Mouse (Mus musculus): ENCODE results near the gene Olfr963.

DNA sequence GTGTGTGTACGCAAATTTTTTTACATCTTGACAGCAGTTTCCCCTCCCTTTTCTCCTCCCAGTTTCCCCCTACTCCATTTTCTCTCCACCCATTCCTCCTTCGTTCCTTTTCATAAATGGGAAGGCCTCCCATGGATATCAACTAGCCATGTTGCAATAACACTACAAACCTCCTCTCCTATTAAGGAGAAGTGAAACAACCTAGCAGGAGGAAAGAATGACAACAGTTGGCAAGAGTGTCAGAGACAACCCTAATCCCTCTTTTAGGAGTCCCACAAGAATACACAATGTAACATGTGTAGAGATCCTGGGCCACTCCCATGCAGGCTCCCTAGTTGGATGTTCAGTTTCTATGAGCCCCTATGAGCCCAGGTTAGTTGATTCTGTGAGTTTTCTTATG, 7.8 kb downstream of the Olfr963 start:
- no peak for TF ChIP-seq MAFK (IDR thresholded peaks at IDR 0.05; ENCODE audit: insufficient read depth, low read depth, low read length)
- no peak for TF ChIP-seq ZNF384 (IDR thresholded peaks at IDR 0.05; ENCODE audit: low read depth, low read length)
- no peak for TF ChIP-seq CHD2 (IDR thresholded peaks at IDR 0.05; ENCODE audit: low read depth, low read length)
- no peak for TF ChIP-seq ZC3H11A (IDR thresholded peaks at IDR 0.05; ENCODE audit: borderline replicate concordance, low read depth, low read length)

Data from ES-E14 (cell line).